Mouse (Mus musculus): ENCODE measurements around the gene Efnb2.

- TF ChIP-seq EP300 (IDR thresholded peaks at IDR 0.05; ENCODE audit: insufficient read depth, low read depth, low read length): no peak
- TF ChIP-seq CTCF (IDR thresholded peaks at IDR 0.05): no peak
- no peak for TF ChIP-seq POLR2A (IDR thresholded peaks at IDR 0.05; ENCODE audit: insufficient read depth, low read depth, low read length)
These were observed 39.8 kb upstream of the Efnb2 start for GRCm38 (mm10) chr8:8700821-8701220.

Measured in heart, adult 2 months (tissue).